Mouse (Mus musculus): ENCODE measurements around the gene Ezh1.

- TF ChIP-seq CTCF (IDR thresholded peaks at IDR 0.05; ENCODE audit: control insufficient read depth, insufficient read depth, insufficient read length) (no peak), FOSL1 (IDR thresholded peaks at IDR 0.05; ENCODE audit: insufficient read depth, low read length, poor library complexity, severe bottlenecking) (no peak), USF1 (IDR thresholded peaks at IDR 0.05; ENCODE audit: low read depth) (no peak), MYOG (IDR thresholded peaks at IDR 0.05; ENCODE audit: control insufficient read depth, extremely low read depth, insufficient read length) (no peak)
Measured at GRCm38 (mm10) chr11:101162772-101163171, 63.5 kb downstream of the Ezh1 start.

All from C2C12 (cell line).